Mouse (Mus musculus) forebrain, postnatal 0 days (tissue): Measurements from ENCODE around the gene Zbtb5. TPM values are rescaled to one million over a fixed set of nuclear protein-coding genes. Genes with fewer than 3 reads are reported as not detected.
A peak's percentile ranks its signal among the peaks of the same experiment; 100 is the strongest.

Experiments used
- ATAC-seq: fragments of 200-750 bp; cut with Nextera tagmentation; 2 replicates; pipeline ENCODE4 v1.8.0; 2017; ENCODE audit warnings: mild to moderate bottlenecking, moderate library complexity
- DNase-seq: peaks from one replicate; pipeline ENCODE4 v3.0.0-alpha.2; 2015
- H3K27ac ChIP-seq: fragments of 300-500 bp; sonication (generic); 2 replicates; pipeline ENCODE4 v1.5.1; 2014; ENCODE audit warnings: low read depth, mild to moderate bottlenecking, antibody characterized with exemption, low read length, moderate library complexity, mixed read lengths
- H3K27me3 ChIP-seq: fragments of 300-500 bp; sonication (generic); 2 replicates; pipeline ENCODE4 v1.6.1; 2014; ENCODE audit warnings: mild to moderate bottlenecking, low read length, mixed read lengths; ENCODE audit not compliant: insufficient read depth
- H3K36me3 ChIP-seq: fragments of 300-500 bp; sonication (generic); 2 replicates; pipeline ENCODE4 v1.6.1; 2014; ENCODE audit warnings: mild to moderate bottlenecking, moderate library complexity; ENCODE audit not compliant: insufficient read depth
- H3K4me1 ChIP-seq: fragments of 300-500 bp; sonication (generic); 2 replicates; pipeline ENCODE4 v1.6.1; 2014; ENCODE audit warnings: antibody characterized with exemption; ENCODE audit not compliant: insufficient read depth
- H3K4me2 ChIP-seq: fragments of 300-500 bp; sonication (generic); 2 replicates; pipeline ENCODE4 v1.6.1; 2014; ENCODE audit warnings: low read depth, mild to moderate bottlenecking, moderate library complexity
- H3K4me3 ChIP-seq: fragments of 300-500 bp; sonication (generic); 2 replicates; pipeline ENCODE4 v1.5.1; 2014; ENCODE audit warnings: low read depth, low read length, mixed read lengths
- H3K9ac ChIP-seq: fragments of 300-500 bp; sonication (generic); 2 replicates; pipeline ENCODE4 v1.6.1; 2014; ENCODE audit warnings: mild to moderate bottlenecking
- H3K9me3 ChIP-seq: fragments of 300-500 bp; sonication (generic); 2 replicates; pipeline ENCODE4 v1.6.1; 2016; ENCODE audit warnings: low read length
- CTCF ChIP-seq: sonication (generic); IDR thresholded peaks from 2 replicates; pipeline ENCODE4 v1.5.1; 2016; ENCODE audit warnings: antibody characterized with exemption, control low read depth, low read depth
- WGBS: fragments of 180-500 bp; shearing (Covaris S2); extraction: QIAGEN DNeasy Blood & Tissue Kit; methylation state at CpG from one replicate; pipeline ENCODE4 v1.1.7; 2014; 5-methylcytosine and 5-hydroxymethylcytosine counted together
- polyA plus RNA-seq: library from polyadenylated mRNA; unstranded; fragments of >200 nt; fragmentation: Nextera tagmentation; extraction: Ambion mirVana; gene quantifications from 2 replicates; pipeline ENCODE4 v1.2.1, GENCODE M21; 2015
- total RNA-seq: library from RNA; depleted of rRNA; stranded (reverse); fragments of >200 nt; gene quantifications from 2 replicates; pipeline ENCODE4 v1.2.3, GENCODE M21; 2014

Gene Zbtb5
- total and polyA plus RNA-seq, 2 experiments from 2014 or later: 32.1 to 49.7 TPM

- no peak for DNase-seq
- ATAC-seq: no peak
- Histone ChIP-seq H3K36me3 (no peaks in the 10 kb centered on the region), H3K9ac (no peak overlapping the region), H3K27ac (no peak overlapping the region), H3K4me1 (peaks cover 12% of the 10 kb centered on the region), H3K27me3 (no peaks in the 10 kb centered on the region), H3K4me2 (no peak overlapping the region), H3K4me3 (no peak overlapping the region), H3K9me3 (no peaks in the 10 kb centered on the region)
- 81% methylated on average over 5 of the region's 5 CpGs for WGBS
- no peak for TF ChIP-seq CTCF
Observed at GRCm38 (mm10) chr4:44978175-44978574, 34.0 kb downstream of the Zbtb5 start.

- ATAC-seq (no peak), DNase-seq (no peak)
- Histone ChIP-seq H3K4me1 (peaks cover 12% of the 10 kb centered on the region), H3K9me3 (no peaks in the 10 kb centered on the region), H3K27ac (no peak overlapping the region), H3K27me3 (no peaks in the 10 kb centered on the region), H3K36me3 (no peaks in the 10 kb centered on the region), H3K9ac (no peak overlapping the region), H3K4me2 (no peak overlapping the region), H3K4me3 (no peak overlapping the region)
- 91% methylated on average over 10 of the region's 10 CpGs for WGBS
- TF ChIP-seq CTCF: peak; percentile 15; the same call in 1 of the 2 replicates
Observed at GRCm38 (mm10) chr4:44976921-44977710, 35.1 kb downstream of the Zbtb5 start.

GRCm38 (mm10) chr4:44976026-44976615 is 36.1 kb downstream of the Zbtb5 start:
- DNase-seq (no peak), ATAC-seq (no peak)
- H3K9me3 ChIP-seq: no peaks in the 10 kb centered on the region
- no peak overlapping the region for H3K4me2 ChIP-seq
- no peak for TF ChIP-seq CTCF
- 80% methylated on average over 6 of the region's 6 CpGs for WGBS
- H3K4me1 ChIP-seq: peaks cover 5% of the 10 kb centered on the region; the same call in 1 of the 2 replicates
- H3K36me3 ChIP-seq: no peaks in the 10 kb centered on the region
- no peaks in the 10 kb centered on the region for H3K27me3 ChIP-seq
- no peak overlapping the region for H3K4me3 ChIP-seq
- no peak overlapping the region for H3K27ac ChIP-seq
- no peak overlapping the region for H3K9ac ChIP-seq

GRCm38 (mm10) chr4:44974331-44974730 is 37.9 kb downstream of the Zbtb5 start:
- H3K4me1 ChIP-seq: peaks cover 5% of the 10 kb centered on the region; the same call in 1 of the 2 replicates
- TF ChIP-seq CTCF: no peak
- H3K9ac ChIP-seq: no peak overlapping the region
- H3K4me3 ChIP-seq: no peak overlapping the region
- DNase-seq: no peak
- H3K36me3 ChIP-seq: no peaks in the 10 kb centered on the region
- no peak overlapping the region for H3K4me2 ChIP-seq
- H3K27ac ChIP-seq: no peak overlapping the region
- H3K9me3 ChIP-seq: no peaks in the 10 kb centered on the region
- no peaks in the 10 kb centered on the region for H3K27me3 ChIP-seq
- no peak for ATAC-seq
- 76% methylated on average over 8 of the region's 8 CpGs for WGBS

- Histone ChIP-seq H3K36me3 (no peaks in the 10 kb centered on the region), H3K9me3 (no peaks in the 10 kb centered on the region), H3K4me3 (no peak overlapping the region), H3K4me2 (peak overlapping the region; percentile 27; the same call in 1 of the 2 replicates), H3K27me3 (no peaks in the 10 kb centered on the region), H3K4me1 (peaks cover 5% of the 10 kb centered on the region; the same call in 1 of the 2 replicates), H3K27ac (no peak overlapping the region), H3K9ac (no peak overlapping the region)
- 56% methylated on average over 14 of the region's 14 CpGs for WGBS
- 0 out of 2 replicates have a peak, but pooled peaks have one; percentile 25 for ATAC-seq
- no peak for TF ChIP-seq CTCF
- DNase-seq: no peak
Observed at GRCm38 (mm10) chr4:44973871-44974270, 38.3 kb downstream of the Zbtb5 start.

DNA sequence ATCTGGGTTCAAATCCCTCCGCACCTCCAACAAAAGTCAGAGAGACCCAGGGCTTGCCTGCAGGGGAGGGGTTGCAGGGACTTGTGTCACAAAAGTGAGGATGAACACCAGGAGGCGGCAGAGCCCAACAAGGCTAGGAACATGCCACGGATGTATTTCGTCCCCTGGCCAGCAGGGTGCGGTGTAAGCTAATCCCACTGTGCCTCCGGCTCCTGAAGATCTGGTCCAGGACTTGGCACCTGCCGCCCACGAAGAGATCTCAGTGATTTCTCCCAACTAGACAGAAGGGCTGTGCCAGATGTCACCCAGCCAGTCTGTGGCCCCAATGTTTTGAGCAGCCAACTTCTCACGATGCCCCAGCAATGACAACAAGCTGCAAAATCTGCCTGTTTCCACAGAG is 38.8 kb downstream of the Zbtb5 start:
- ATAC-seq: peak; percentile 85

GRCm38 (mm10) chr4:44970612-44971110 is 41.6 kb downstream of the Zbtb5 start:
- H3K4me1 ChIP-seq: peaks cover 5% of the 10 kb centered on the region; the same call in 1 of the 2 replicates
- ATAC-seq: no peak
- H3K4me3 ChIP-seq: no peak overlapping the region
- 24% methylated on average over 10 of the region's 10 CpGs for WGBS
- H3K9me3 ChIP-seq: no peaks in the 10 kb centered on the region
- no peak overlapping the region for H3K4me2 ChIP-seq
- no peaks in the 10 kb centered on the region for H3K36me3 ChIP-seq
- peak; percentile 25 for DNase-seq
- H3K27ac ChIP-seq: no peak overlapping the region
- no peaks in the 10 kb centered on the region for H3K27me3 ChIP-seq
- TF ChIP-seq CTCF: peak; percentile 73
- H3K9ac ChIP-seq: no peak overlapping the region

More for the DNA sequence above, 38.8 kb downstream of the Zbtb5 start:
- DNase-seq: peak; percentile 80
- no peak overlapping the region for H3K27ac ChIP-seq
- WGBS: 13% methylated on average over 9 of the region's 9 CpGs
- peak; percentile 85 for TF ChIP-seq CTCF
- H3K27me3 ChIP-seq: no peaks in the 10 kb centered on the region
- H3K36me3 ChIP-seq: no peaks in the 10 kb centered on the region
- no peaks in the 10 kb centered on the region for H3K9me3 ChIP-seq
- no peak overlapping the region for H3K4me3 ChIP-seq
- H3K4me2 ChIP-seq: peak overlapping the region; percentile 27; the same call in 1 of the 2 replicates
- peaks cover 5% of the 10 kb centered on the region; the same call in 1 of the 2 replicates for H3K4me1 ChIP-seq
- H3K9ac ChIP-seq: no peak overlapping the region
